Mouse (Mus musculus): ENCODE measurements around the gene Myo1d. TPM values are rescaled to one million over a fixed set of nuclear protein-coding genes. Genes with fewer than 3 reads are reported as not detected.

Gene Myo1d
- polyA plus RNA-seq, 1 experiment from 2014 or later, result 8.1 TPM

- H3K27ac ChIP-seq, result no peak overlapping the region
- no peak overlapping the region for H3K4me3 ChIP-seq
- H3K27me3 ChIP-seq (ENCODE audit: insufficient read depth, poor library complexity, severe bottlenecking), result no peaks in the 10 kb centered on the region
- no peak for DNase-seq (ENCODE audit: low spot score)
- 89% methylated on average over 9 of the region's 9 CpGs for WGBS
- peaks cover 58% of the 10 kb centered on the region for H3K4me1 ChIP-seq
- H3K9me3 ChIP-seq, result no peaks in the 10 kb centered on the region
- H3K36me3 ChIP-seq, result no peaks in the 10 kb centered on the region
These were observed 285.0 kb downstream of the Myo1d start for GRCm38 (mm10) chr11:80494852-80495251.

GRCm38 (mm10) chr11:80493186-80493585 lies 286.6 kb downstream of the Myo1d start:
- 86% methylated on average over 5 of the region's 5 CpGs for WGBS
- DNase-seq (ENCODE audit: low spot score), result no peak
- peaks cover 57% of the 10 kb centered on the region for H3K4me1 ChIP-seq

GRCm38 (mm10) chr11:80490831-80491230 lies 289.0 kb downstream of the Myo1d start:
- 48% methylated on average over 10 of the region's 10 CpGs for WGBS
- H3K4me3 ChIP-seq, result no peak overlapping the region
- no peaks in the 10 kb centered on the region for H3K27me3 ChIP-seq (ENCODE audit: insufficient read depth, poor library complexity, severe bottlenecking)
- no peaks in the 10 kb centered on the region for H3K36me3 ChIP-seq
- peaks cover 58% of the 10 kb centered on the region for H3K4me1 ChIP-seq
- no peaks in the 10 kb centered on the region for H3K9me3 ChIP-seq
- no peak for DNase-seq (ENCODE audit: low spot score)
- H3K27ac ChIP-seq, result peak overlapping the region; percentile 26

More at GRCm38 (mm10) chr11:80493186-80493585, 286.6 kb downstream of the Myo1d start:
- H3K9me3 ChIP-seq, result no peaks in the 10 kb centered on the region
- no peaks in the 10 kb centered on the region for H3K27me3 ChIP-seq (ENCODE audit: insufficient read depth, poor library complexity, severe bottlenecking)
- H3K36me3 ChIP-seq, result no peaks in the 10 kb centered on the region
- no peak overlapping the region for H3K27ac ChIP-seq
- H3K4me3 ChIP-seq, result no peak overlapping the region

- H3K9me3 ChIP-seq, result no peaks in the 10 kb centered on the region
- no peak for DNase-seq (ENCODE audit: low spot score)
- peaks cover 64% of the 10 kb centered on the region for H3K4me1 ChIP-seq
- H3K36me3 ChIP-seq, result no peaks in the 10 kb centered on the region
- 48% methylated on average over 5 of the region's 5 CpGs for WGBS
- no peak overlapping the region for H3K4me3 ChIP-seq
- H3K27ac ChIP-seq, result peak overlapping the region; percentile 59; the same call in 1 of the 2 replicates
- no peaks in the 10 kb centered on the region for H3K27me3 ChIP-seq (ENCODE audit: insufficient read depth, poor library complexity, severe bottlenecking)
These were observed 290.0 kb downstream of the Myo1d start for GRCm38 (mm10) chr11:80489882-80490196.

- Histone ChIP-seq H3K27me3 (ENCODE audit: insufficient read depth, poor library complexity, severe bottlenecking) (no peaks in the 10 kb centered on the region), H3K4me1 (peaks cover 69% of the 10 kb centered on the region), H3K4me3 (no peak overlapping the region), H3K27ac (peak overlapping the region; percentile 59; the same call in 1 of the 2 replicates), H3K9me3 (no peaks in the 10 kb centered on the region), H3K36me3 (no peaks in the 10 kb centered on the region)
- DNase-seq (ENCODE audit: low spot score), result no peak
- 47% methylated on average over 12 of the region's 12 CpGs for WGBS
These were observed 290.5 kb downstream of the Myo1d start for GRCm38 (mm10) chr11:80489172-80489881.

- no peaks in the 10 kb centered on the region for H3K9me3 ChIP-seq
- peaks cover 73% of the 10 kb centered on the region for H3K4me1 ChIP-seq
- peaks cover 10% of the 10 kb centered on the region; the same call in 1 of the 2 replicates for H3K27me3 ChIP-seq (ENCODE audit: insufficient read depth, poor library complexity, severe bottlenecking)
- H3K4me3 ChIP-seq, result no peak overlapping the region
- H3K36me3 ChIP-seq, result no peaks in the 10 kb centered on the region
- 74% methylated on average over 15 of the region's 15 CpGs for WGBS
- DNase-seq (ENCODE audit: low spot score), result no peak
- no peak overlapping the region; the same call in 1 of the 2 replicates for H3K27ac ChIP-seq
These were observed 291.8 kb downstream of the Myo1d start for GRCm38 (mm10) chr11:80487904-80488587.

GRCm38 (mm10) chr11:80485622-80486206 lies 294.1 kb downstream of the Myo1d start:
- WGBS, result 55% methylated on average over 10 of the region's 10 CpGs
- no peak for DNase-seq (ENCODE audit: low spot score)
- H3K4me1 ChIP-seq, result peaks cover 58% of the 10 kb centered on the region
- no peaks in the 10 kb centered on the region for H3K36me3 ChIP-seq
- H3K27ac ChIP-seq, result peak overlapping the region; percentile 43; the same call in 1 of the 2 replicates
- H3K9me3 ChIP-seq, result no peaks in the 10 kb centered on the region
- H3K27me3 ChIP-seq (ENCODE audit: insufficient read depth, poor library complexity, severe bottlenecking), result peaks cover 16% of the 10 kb centered on the region; the same call in 1 of the 2 replicates
- H3K4me3 ChIP-seq, result no peak overlapping the region

- Histone ChIP-seq H3K27me3 (ENCODE audit: insufficient read depth, poor library complexity, severe bottlenecking) (peaks cover 16% of the 10 kb centered on the region; the same call in 1 of the 2 replicates), H3K4me1 (peaks cover 54% of the 10 kb centered on the region), H3K9me3 (no peaks in the 10 kb centered on the region), H3K27ac (peak overlapping the region; percentile 3; the same call in 1 of the 2 replicates), H3K36me3 (no peaks in the 10 kb centered on the region), H3K4me3 (no peak overlapping the region)
- no peak for DNase-seq (ENCODE audit: low spot score)
- WGBS, result 82% methylated on average over 9 of the region's 9 CpGs
These were observed 294.7 kb downstream of the Myo1d start for GRCm38 (mm10) chr11:80485120-80485551.

GRCm38 (mm10) chr11:80484191-80484791 lies 295.5 kb downstream of the Myo1d start:
- Histone ChIP-seq H3K4me3 (no peak overlapping the region), H3K27me3 (ENCODE audit: insufficient read depth, poor library complexity, severe bottlenecking) (peaks cover 19% of the 10 kb centered on the region; the same call in 1 of the 2 replicates), H3K9me3 (no peaks in the 10 kb centered on the region), H3K27ac (no peak overlapping the region), H3K36me3 (no peaks in the 10 kb centered on the region), H3K4me1 (peaks cover 49% of the 10 kb centered on the region)
- WGBS, result 44% methylated on average over 12 of the region's 12 CpGs
- peak; percentile 72 for DNase-seq (ENCODE audit: low spot score)

GRCm38 (mm10) chr11:80483536-80484067 lies 296.2 kb downstream of the Myo1d start:
- peak; percentile 68 for DNase-seq (ENCODE audit: low spot score)
- H3K36me3 ChIP-seq, result no peaks in the 10 kb centered on the region
- no peak overlapping the region for H3K4me3 ChIP-seq
- H3K4me1 ChIP-seq, result peaks cover 49% of the 10 kb centered on the region
- no peaks in the 10 kb centered on the region for H3K9me3 ChIP-seq
- 78% methylated on average over 6 of the region's 6 CpGs for WGBS
- H3K27me3 ChIP-seq (ENCODE audit: insufficient read depth, poor library complexity, severe bottlenecking), result peaks cover 26% of the 10 kb centered on the region
- H3K27ac ChIP-seq, result no peak overlapping the region

- no peak overlapping the region for H3K4me3 ChIP-seq
- H3K4me1 ChIP-seq, result peaks cover 47% of the 10 kb centered on the region
- WGBS, result 84% methylated on average over 7 of the region's 7 CpGs
These were observed 296.9 kb downstream of the Myo1d start for GRCm38 (mm10) chr11:80482921-80483320.

GRCm38 (mm10) chr11:80482347-80482746 lies 297.5 kb downstream of the Myo1d start:
- peak; percentile 66 for DNase-seq (ENCODE audit: low spot score)
- Histone ChIP-seq H3K27me3 (ENCODE audit: insufficient read depth, poor library complexity, severe bottlenecking) (peaks cover 37% of the 10 kb centered on the region), H3K9me3 (no peaks in the 10 kb centered on the region), H3K4me3 (no peak overlapping the region), H3K4me1 (peaks cover 48% of the 10 kb centered on the region), H3K36me3 (no peaks in the 10 kb centered on the region), H3K27ac (no peak overlapping the region)
- WGBS, result 85% methylated on average over 10 of the region's 10 CpGs

More at GRCm38 (mm10) chr11:80482921-80483320, 296.9 kb downstream of the Myo1d start:
- H3K27me3 ChIP-seq (ENCODE audit: insufficient read depth, poor library complexity, severe bottlenecking), result peaks cover 33% of the 10 kb centered on the region
- peak; percentile 73 for DNase-seq (ENCODE audit: low spot score)
- no peaks in the 10 kb centered on the region for H3K9me3 ChIP-seq
- 0 out of 2 replicates have a peak overlapping the region, but pooled peaks have one; percentile 8 for H3K27ac ChIP-seq
- H3K36me3 ChIP-seq, result no peaks in the 10 kb centered on the region

Data from heart, embryonic 10.5 days (tissue).